Mouse (Mus musculus) embryonic facial prominence, embryonic 13.5 days (tissue): ENCODE measurements at regions not wholly inside any gene's neighbourhood (a gene's known extent, or its start where the extent isn't known, plus 50 kb on each side); places are given as distances from the start of the nearest gene placed in this dataset.
A peak's percentile ranks its signal among the peaks of the same experiment; 100 is the strongest.
"Not testable (repeated sequence)": the region's sequence is repeated elsewhere in the genome, so short reads cannot be mapped to it uniquely, and the experiment has no call there.

ENCODE experiments used
- ATAC-seq: fragments of 200-750 bp; cut with Nextera tagmentation; 2 replicates; pipeline ENCODE4 v1.8.0; 2017; ENCODE audit warnings: low read depth; ENCODE audit not compliant: insufficient number of reproducible peaks, insufficient read depth, low FRiP score, low TSS enrichment
- H3K27ac ChIP-seq: fragments of 300-500 bp; sonication (generic); 2 replicates; pipeline ENCODE4 v1.5.1; 2015; ENCODE audit warnings: moderate library complexity, mild to moderate bottlenecking, inconsistent platforms
- H3K27me3 ChIP-seq: fragments of 300-500 bp; sonication (generic); 2 replicates; pipeline ENCODE4 v1.6.1; 2015; ENCODE audit warnings: mild to moderate bottlenecking, inconsistent platforms
- H3K36me3 ChIP-seq: fragments of 300-500 bp; sonication (generic); 2 replicates; pipeline ENCODE4 v1.6.1; 2015; ENCODE audit warnings: mild to moderate bottlenecking, inconsistent platforms
- H3K4me1 ChIP-seq: fragments of 300-500 bp; sonication (generic); 2 replicates; pipeline ENCODE4 v1.6.1; 2015; ENCODE audit warnings: inconsistent platforms
- H3K4me2 ChIP-seq: fragments of 300-500 bp; sonication (generic); 2 replicates; pipeline ENCODE4 v1.6.1; 2015; ENCODE audit warnings: moderate library complexity, mild to moderate bottlenecking, inconsistent platforms
- H3K4me3 ChIP-seq: fragments of 300-500 bp; sonication (generic); 2 replicates; pipeline ENCODE4 v1.5.1; 2015; ENCODE audit warnings: mild to moderate bottlenecking, inconsistent platforms
- H3K9ac ChIP-seq: fragments of 300-500 bp; sonication (generic); 2 replicates; pipeline ENCODE4 v1.6.1; 2015; ENCODE audit warnings: mild to moderate bottlenecking, inconsistent platforms
- H3K9me3 ChIP-seq: fragments of 300-500 bp; sonication (generic); 2 replicates; pipeline ENCODE4 v1.6.1; 2016; ENCODE audit warnings: inconsistent platforms
- WGBS: fragments of 180-500 bp; shearing (Covaris S2); methylation state at CpG from one replicate; pipeline ENCODE4 v1.1.7; 2015; ENCODE audit warnings: mixed read lengths; 5-methylcytosine and 5-hydroxymethylcytosine counted together

- ATAC-seq: no peak
- no peak overlapping the region for H3K4me3 ChIP-seq
- no peak overlapping the region for H3K27ac ChIP-seq
- no peaks in the 10 kb centered on the region for H3K36me3 ChIP-seq
- H3K27me3 ChIP-seq: no peaks in the 10 kb centered on the region
- H3K9ac ChIP-seq: no peak overlapping the region
- no peaks in the 10 kb centered on the region for H3K4me1 ChIP-seq
- peaks cover 17% of the 10 kb centered on the region for H3K9me3 ChIP-seq
- no peak overlapping the region for H3K4me2 ChIP-seq
- WGBS: 80% methylated on average over 3 of the region's 3 CpGs
These were observed 196.4 kb upstream of the Gdi2 start for GRCm38 (mm10) chr13:3341416-3341815.

DNA sequence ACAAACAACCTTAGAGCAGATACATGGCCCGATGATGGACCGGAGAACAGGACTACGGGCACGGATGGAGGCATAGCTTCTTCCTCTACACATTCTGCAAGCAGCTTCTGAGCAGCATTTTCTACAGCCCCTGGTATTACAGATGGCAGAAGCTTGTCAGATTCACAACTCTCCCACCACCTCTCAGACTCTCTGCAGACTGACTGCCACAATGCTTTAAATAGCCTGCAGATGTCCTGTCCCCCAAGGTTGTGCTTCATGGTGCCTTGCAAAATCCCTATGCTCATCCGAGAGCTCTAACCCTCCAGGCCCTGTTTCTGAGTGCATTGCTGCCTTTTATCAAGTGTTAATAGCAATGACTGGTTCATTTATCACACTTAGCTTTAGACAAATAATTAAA lies 194.3 kb upstream of the Gdi2 start:
- H3K4me2 ChIP-seq: no peak overlapping the region
- H3K4me1 ChIP-seq: no peaks in the 10 kb centered on the region
- 89% methylated on average over 5 of the region's 5 CpGs for WGBS
- no peaks in the 10 kb centered on the region for H3K36me3 ChIP-seq
- H3K4me3 ChIP-seq: no peak overlapping the region
- H3K27me3 ChIP-seq: no peaks in the 10 kb centered on the region
- no peak overlapping the region for H3K27ac ChIP-seq
- no peak for ATAC-seq
- H3K9ac ChIP-seq: no peak overlapping the region
- H3K9me3 ChIP-seq: peaks cover 11% of the 10 kb centered on the region; the same call in 1 of the 2 replicates

DNA sequence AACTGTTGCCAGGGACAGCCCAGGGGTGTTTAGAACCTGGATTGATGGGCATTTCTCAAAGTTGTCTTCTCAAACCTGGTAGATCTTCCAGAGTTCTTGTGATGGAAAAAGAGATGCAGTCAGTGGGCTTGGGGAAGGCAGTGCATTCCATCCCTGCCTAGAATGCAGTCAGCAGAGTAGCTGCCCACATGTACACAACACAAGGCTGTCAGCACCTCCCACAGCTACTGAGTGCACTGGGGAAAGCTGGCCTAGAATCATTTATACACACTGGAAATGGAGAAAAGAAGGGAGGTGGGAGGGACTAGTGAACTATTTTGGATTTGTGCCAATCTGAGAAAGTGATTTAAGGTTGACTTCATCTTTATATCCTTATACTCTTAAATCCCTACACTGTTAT lies 183.0 kb upstream of the Gdi2 start:
- not testable (repeated sequence) for H3K27ac ChIP-seq, H3K4me3 ChIP-seq, H3K4me2 ChIP-seq, H3K36me3 ChIP-seq, H3K9ac ChIP-seq, ATAC-seq, H3K9me3 ChIP-seq
- Histone ChIP-seq H3K4me1 (peaks cover 18% of the 10 kb centered on the region), H3K27me3 (peaks cover 37% of the 10 kb centered on the region)

DNA sequence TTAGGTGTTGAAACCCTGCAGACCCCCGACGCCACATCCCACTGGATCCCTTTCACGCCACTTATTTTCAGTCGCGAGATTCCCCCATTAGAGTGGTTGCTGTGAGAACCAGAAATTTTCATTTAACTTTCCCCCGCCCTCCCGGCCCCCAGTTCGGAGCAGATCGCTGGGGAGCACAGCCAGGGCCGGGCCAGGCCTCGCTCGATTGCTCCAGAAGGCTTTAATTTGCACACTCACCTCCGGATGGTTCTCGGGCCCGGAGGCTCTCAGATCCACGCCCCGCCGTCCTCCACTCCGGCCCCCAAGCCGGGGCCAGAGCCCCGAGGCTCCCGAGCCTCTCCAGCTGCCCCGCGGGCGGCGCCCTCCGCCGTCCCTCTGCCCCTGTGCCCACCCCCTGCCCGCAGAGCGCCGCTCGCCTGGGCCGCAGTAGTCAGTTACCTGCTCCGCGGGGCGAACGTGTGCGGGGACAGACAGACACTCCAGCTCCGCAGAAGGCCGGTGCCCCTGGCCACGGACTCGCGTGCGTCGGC lies 179.7 kb upstream of the Gdi2 start:
- H3K9ac ChIP-seq: 0 out of 2 replicates have a peak overlapping the region, but pooled peaks have one; percentile 32

GRCm38 (mm10) chr13:3358996-3359750 lies 178.7 kb upstream of the Gdi2 start:
- Histone ChIP-seq H3K27me3 (peaks cover 64% of the 10 kb centered on the region), H3K4me3 (peak overlapping the region; percentile 52), H3K27ac (no peak overlapping the region), H3K36me3 (no peaks in the 10 kb centered on the region), H3K9me3 (no peaks in the 10 kb centered on the region), H3K4me1 (peaks cover 29% of the 10 kb centered on the region), H3K9ac (no peak overlapping the region), H3K4me2 (peak overlapping the region; percentile 95)
- under 1% methylated on average over 41 of the region's 41 CpGs for WGBS
- ATAC-seq: no peak

More for the DNA sequence above, 179.7 kb upstream of the Gdi2 start:
- H3K27ac ChIP-seq: no peak overlapping the region
- H3K4me1 ChIP-seq: peaks cover 29% of the 10 kb centered on the region
- peak overlapping the region; percentile 95 for H3K4me2 ChIP-seq
- no peaks in the 10 kb centered on the region for H3K9me3 ChIP-seq
- H3K4me3 ChIP-seq: peak overlapping the region; percentile 52
- H3K27me3 ChIP-seq: peaks cover 64% of the 10 kb centered on the region
- 1% methylated on average over 45 of the region's 45 CpGs for WGBS
- no peaks in the 10 kb centered on the region for H3K36me3 ChIP-seq
- ATAC-seq: no peak

- H3K36me3 ChIP-seq, H3K9me3 ChIP-seq, ATAC-seq, H3K27ac ChIP-seq: not testable (repeated sequence)
- H3K4me1 ChIP-seq: peaks cover 29% of the 10 kb centered on the region
- WGBS: 1% methylated on average over 35 of the region's 35 CpGs
- H3K4me3 ChIP-seq: peak overlapping the region; percentile 52
- peaks cover 64% of the 10 kb centered on the region for H3K27me3 ChIP-seq
- H3K9ac ChIP-seq: peak overlapping the region; percentile 61; the same call in 1 of the 2 replicates
- H3K4me2 ChIP-seq: peak overlapping the region; percentile 95
These were observed 178.1 kb upstream of the Gdi2 start for GRCm38 (mm10) chr13:3359751-3360260.

- peak overlapping the region; percentile 95 for H3K4me2 ChIP-seq
- peak overlapping the region; percentile 61 for H3K9ac ChIP-seq
- no peak overlapping the region for H3K27ac ChIP-seq
- no peaks in the 10 kb centered on the region for H3K9me3 ChIP-seq
- under 1% methylated on average over 82 of the region's 82 CpGs for WGBS
- peaks cover 59% of the 10 kb centered on the region for H3K27me3 ChIP-seq
- peaks cover 29% of the 10 kb centered on the region for H3K4me1 ChIP-seq
- ATAC-seq: peak; percentile 52
- no peaks in the 10 kb centered on the region for H3K36me3 ChIP-seq
- H3K4me3 ChIP-seq: peak overlapping the region; percentile 52
These were observed 177.1 kb upstream of the Gdi2 start for GRCm38 (mm10) chr13:3360503-3361490.

GRCm38 (mm10) chr13:3372701-3373100 lies 165.2 kb upstream of the Gdi2 start:
- WGBS: 68% methylated on average over 6 of the region's 6 CpGs
- Histone ChIP-seq H3K36me3 (no peaks in the 10 kb centered on the region), H3K4me3 (no peak overlapping the region), H3K27ac (no peak overlapping the region), H3K4me1 (no peaks in the 10 kb centered on the region), H3K9me3 (no peaks in the 10 kb centered on the region), H3K27me3 (no peaks in the 10 kb centered on the region), H3K4me2 (no peak overlapping the region), H3K9ac (no peak overlapping the region)
- ATAC-seq: no peak

GRCm38 (mm10) chr13:3373522-3374220 lies 164.2 kb upstream of the Gdi2 start:
- not testable (repeated sequence) for H3K9ac ChIP-seq, ATAC-seq, H3K36me3 ChIP-seq, H3K27me3 ChIP-seq, H3K9me3 ChIP-seq, H3K4me2 ChIP-seq, H3K4me1 ChIP-seq, H3K4me3 ChIP-seq, H3K27ac ChIP-seq
- whole genome bisulfite sequencing: 35% methylated on average over 3 of the region's 3 CpGs

DNA sequence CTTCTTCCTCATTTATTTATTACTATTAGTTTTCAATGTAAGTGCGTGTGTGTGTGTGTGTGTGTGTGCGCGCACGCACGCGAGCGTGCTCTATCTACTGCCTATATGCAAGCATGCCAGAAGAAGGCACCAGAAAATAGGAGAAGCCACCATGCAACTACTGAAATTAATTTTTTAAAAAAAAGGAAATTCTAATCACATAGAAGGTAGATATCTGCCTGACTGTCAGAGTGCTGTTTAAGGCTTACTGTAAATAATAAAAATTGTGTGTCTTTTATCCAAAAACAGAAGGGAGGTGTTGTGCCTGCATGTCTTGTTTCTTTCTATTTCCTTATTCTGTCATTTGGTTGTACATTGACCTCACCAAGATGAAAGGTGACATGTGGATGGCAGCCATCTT lies 163.1 kb upstream of the Gdi2 start:
- Histone ChIP-seq H3K36me3 (no peaks in the 10 kb centered on the region), H3K27ac (no peak overlapping the region), H3K27me3 (no peaks in the 10 kb centered on the region), H3K4me3 (no peak overlapping the region), H3K9ac (no peak overlapping the region), H3K9me3 (0 out of 2 replicates have a peak, but pooled peaks cover 5% of the 10 kb centered on the region), H3K4me2 (no peak overlapping the region), H3K4me1 (no peaks in the 10 kb centered on the region)
- 90% methylated on average over 7 of the region's 7 CpGs for WGBS
- ATAC-seq: no peak

DNA sequence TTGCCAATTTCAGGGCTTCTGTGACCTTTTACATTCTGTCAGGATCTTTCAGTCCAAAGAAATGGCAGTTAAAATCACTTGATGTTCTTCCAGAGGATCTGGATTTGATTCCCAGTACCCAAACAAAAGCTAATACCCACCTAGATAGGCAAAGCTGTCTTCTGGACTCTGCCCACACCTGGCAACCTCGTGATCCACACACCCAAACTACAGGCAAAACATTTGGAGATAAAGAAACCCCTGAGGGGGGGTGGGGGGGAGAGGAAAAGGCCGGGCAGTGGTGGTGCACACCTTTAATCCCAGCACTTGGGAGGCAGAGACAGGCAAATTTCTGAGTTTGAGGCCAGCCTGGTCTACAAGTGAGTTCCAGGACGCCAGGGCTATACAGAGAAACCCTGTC lies 160.1 kb upstream of the Gdi2 start:
- H3K36me3 ChIP-seq, ATAC-seq, H3K4me2 ChIP-seq, H3K27ac ChIP-seq, H3K4me1 ChIP-seq, H3K9me3 ChIP-seq, H3K4me3 ChIP-seq, H3K27me3 ChIP-seq, H3K9ac ChIP-seq: not testable (repeated sequence)
- WGBS: 58% methylated on average over 3 of the region's 3 CpGs
